Mouse (Mus musculus) E14TG2a.4 (cell line): ENCODE data around the gene Nutm1.

Experiments used
- CTCF ChIP-seq: conservative IDR thresholded peaks from 2 replicates; pipeline ENCODE4 v1.5.1; 2014; ENCODE audit warnings: low read length
- NANOG ChIP-seq: IDR thresholded peaks from 2 replicates; pipeline ENCODE4 v1.6.1; 2014; ENCODE audit warnings: borderline replicate concordance, low read length, mixed read lengths
- POU5F1 ChIP-seq: IDR thresholded peaks from 2 replicates; pipeline ENCODE4 v1.6.1; 2014; ENCODE audit warnings: low read length, borderline replicate concordance

DNA sequence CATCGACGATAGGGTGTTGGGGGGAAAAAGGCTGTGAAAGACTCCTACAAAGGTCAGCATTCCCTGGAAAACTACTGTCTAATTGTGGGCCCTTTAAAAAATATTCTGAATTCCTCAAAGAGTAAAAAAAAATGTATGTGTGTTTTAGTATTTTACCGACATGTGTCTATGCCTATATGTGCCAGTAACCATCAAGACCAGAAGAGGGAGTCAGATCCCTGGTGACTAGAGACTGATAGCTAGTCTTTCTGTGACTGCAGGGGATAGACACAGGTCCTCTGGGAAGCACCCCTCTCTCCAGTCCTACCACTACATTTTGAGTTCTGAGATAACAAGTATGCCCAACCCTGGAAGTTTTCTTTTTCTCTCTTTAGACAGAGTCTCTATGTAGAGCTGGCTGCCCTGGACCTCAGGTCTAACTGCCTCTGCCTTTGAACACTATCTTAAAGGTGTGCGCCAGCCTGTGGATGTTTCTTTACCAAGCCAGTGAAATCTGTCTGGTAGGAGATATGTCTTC lies 3.7 kb upstream of the Nutm1 start:
- peak; percentile 23 for TF ChIP-seq CTCF
- TF ChIP-seq NANOG = no peak
- no peak for TF ChIP-seq POU5F1
